Mouse (Mus musculus) ES-E14 (cell line): ENCODE measurements around the gene Shisa8.

Experiments
- CHD2 ChIP-seq: IDR thresholded peaks from 2 replicates; pipeline ENCODE4 v1.6.1; 2014; ENCODE audit warnings: mild to moderate bottlenecking, low read depth, low read length, inconsistent platforms
- HCFC1 ChIP-seq: IDR thresholded peaks from 2 replicates; pipeline ENCODE4 v1.6.1; 2012; ENCODE audit warnings: low read length, inconsistent platforms, borderline replicate concordance; ENCODE audit not compliant: insufficient read depth
- MAFK ChIP-seq: IDR thresholded peaks from 2 replicates; pipeline ENCODE4 v1.6.1; 2014; ENCODE audit warnings: mild to moderate bottlenecking, low read depth, low read length, inconsistent platforms; ENCODE audit not compliant: insufficient read depth

DNA sequence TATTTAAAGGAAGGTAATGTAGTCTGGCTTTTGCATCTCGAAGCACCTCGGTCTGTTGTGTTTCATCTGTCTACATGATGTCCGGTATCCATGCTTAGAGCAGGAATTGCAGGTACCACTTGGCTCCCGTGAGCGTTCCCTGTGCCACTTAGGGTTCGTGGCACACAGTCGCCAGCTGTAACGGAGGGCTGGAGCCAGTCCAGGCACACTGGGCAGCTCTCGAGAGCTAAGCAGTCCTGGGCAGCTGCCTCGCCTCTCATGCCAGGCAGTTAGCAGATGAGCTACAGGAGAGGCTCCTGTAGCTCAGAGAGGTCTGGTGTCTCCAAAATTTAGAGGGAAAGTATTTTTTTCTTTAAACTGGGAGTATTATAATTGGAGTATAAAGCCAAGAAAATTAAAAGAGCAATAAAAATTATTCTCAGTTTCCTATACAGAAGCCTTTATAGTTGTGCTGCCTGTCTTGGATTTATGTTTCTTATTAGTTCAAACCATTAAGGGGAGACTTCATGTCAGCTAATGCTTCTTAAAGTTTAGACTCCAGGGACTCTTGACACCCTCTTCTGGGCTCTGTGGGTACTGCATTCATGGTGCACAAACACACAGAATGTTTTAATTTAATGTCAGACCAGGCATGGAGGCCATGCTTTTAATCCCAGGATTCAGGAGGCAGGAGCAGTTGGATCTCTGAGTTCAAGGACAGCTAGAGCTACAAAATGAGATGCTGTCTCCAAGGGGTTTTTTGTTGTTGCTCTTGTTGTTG, 24.0 kb downstream of the Shisa8 start:
- no peak for TF ChIP-seq CHD2
- TF ChIP-seq MAFK, result no peak
- TF ChIP-seq HCFC1, result no peak
